ENCODE assay signal across 8 mouse cellular contexts in the genomic region with DNA sequence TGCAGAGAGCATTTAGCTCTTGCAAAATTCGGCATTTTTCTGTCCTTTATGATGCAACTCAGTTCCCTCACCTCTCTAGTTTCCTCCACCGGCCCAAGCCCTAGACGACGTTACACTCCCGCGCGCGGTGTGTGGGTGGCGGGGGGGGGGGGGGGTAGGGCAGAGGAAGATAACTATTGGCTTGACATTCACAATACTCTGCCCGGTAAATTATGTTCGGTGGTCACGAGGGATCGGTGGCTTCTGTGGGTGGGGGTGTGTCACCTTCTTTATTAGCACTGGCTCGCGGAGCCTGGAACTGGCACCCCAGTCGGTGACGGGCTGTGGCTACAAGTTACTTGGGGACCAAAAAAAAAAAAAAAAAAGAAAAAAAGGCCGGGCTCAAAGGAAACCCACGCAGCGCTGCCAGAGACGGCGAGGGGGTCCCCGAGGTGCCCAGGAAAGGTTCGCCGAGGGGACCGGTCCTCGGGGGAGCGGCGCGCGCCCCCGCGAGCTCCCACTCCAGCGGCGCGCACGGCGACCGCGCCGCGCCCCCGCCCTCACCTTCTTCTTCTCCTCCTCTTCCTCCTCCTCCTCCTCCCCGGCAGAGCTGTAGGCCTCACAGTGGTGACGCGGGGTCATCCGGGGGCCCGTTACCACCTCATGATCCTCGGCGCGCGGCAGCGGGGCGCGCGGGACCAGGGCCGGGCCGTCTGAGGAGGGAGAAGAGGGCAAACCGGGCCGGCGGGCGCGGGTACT. TPM values are rescaled to one million over a fixed set of nuclear protein-coding genes. Genes with fewer than 3 reads are reported as not detected.
A peak's percentile ranks its signal among the peaks of the same experiment; 100 is the strongest.
DNase-seq lines count a peak whose midpoint lies in the region; ATAC-seq and TF ChIP-seq lines count a peak whose summit lies in the region.

No protein-coding gene starts in this region.

- no peaks in the 10 kb centered on the region for H3K9me3 ChIP-seq in ES-E14 (ENCODE audit: control insufficient read depth, insufficient read depth, low read depth, low read length)
- no peaks in the 10 kb centered on the region for H3K9me3 ChIP-seq in forebrain, embryonic 14.5 days (replicated peaks; ENCODE audit: control insufficient read depth, low read length)
- H3K9me3 ChIP-seq in lung, embryonic 14.5 days (ENCODE audit: low read depth, low read length): no peaks in the 10 kb centered on the region

- H3K27me3 ChIP-seq in forebrain, embryonic 14.5 days (replicated peaks; ENCODE audit: control insufficient read depth, insufficient read depth, low read length): no peaks in the 10 kb centered on the region
- H3K27me3 ChIP-seq in lung, embryonic 14.5 days (ENCODE audit: insufficient read depth, low read length): no peaks in the 10 kb centered on the region
- no peaks in the 10 kb centered on the region for H3K27me3 ChIP-seq in thymus, adult 2 months (ENCODE audit: control insufficient read depth, insufficient read depth, low read length)

- H3K4me2 ChIP-seq in forebrain, embryonic 14.5 days (ENCODE audit: low read length): peak overlapping the region; percentile 92
- peak overlapping the region; percentile 67 for H3K4me2 ChIP-seq in lung, embryonic 14.5 days

- 0% methylated on average over 44 of the region's 63 CpGs for WGBS in forebrain, embryonic 14.5 days
- WGBS in lung, embryonic 14.5 days: under 1% methylated on average over 61 of the region's 63 CpGs
- under 1% methylated on average over 60 of the region's 63 CpGs for WGBS in thymus, adult 2 months

- no peak for TF ChIP-seq POLR2A in thymus, adult 2 months (IDR thresholded peaks at IDR 0.05; ENCODE audit: control insufficient read depth, extremely low read depth, insufficient read depth, low read length, poor library complexity)

- DNase-seq in ES-E14 (ENCODE audit: low read depth, low spot score): no peak
- DNase-seq in forebrain, embryonic 14.5 days (ENCODE audit: low spot score): peak; percentile 53
- peak; percentile 32 for DNase-seq in heart, postnatal 25 days (ENCODE audit: low spot score)
- peak; percentile 29 to 48 for DNase-seq in layer of hippocampus, adult 2 months (ENCODE audit: low spot score in 2 of 2)
- DNase-seq in lung, embryonic 14.5 days: peak; percentile 58
- peak; percentile 79 for DNase-seq in thymus, adult 2 months

- H3K27ac ChIP-seq in ES-E14 (ENCODE audit: insufficient read depth, low read depth, low read length, poor library complexity, severe bottlenecking): peak overlapping the region; percentile 68; the same call in 1 of the 2 replicates
- H3K27ac ChIP-seq in forebrain, embryonic 14.5 days (ENCODE audit: low read depth, low read length): peak overlapping the region; percentile 95
- peak overlapping the region; percentile 96 for H3K27ac ChIP-seq in layer of hippocampus, adult 2 months
- H3K27ac ChIP-seq in lung, embryonic 14.5 days (ENCODE audit: low read depth): peak overlapping the region; percentile 96
- H3K27ac ChIP-seq in thymus, adult 2 months (ENCODE audit: control insufficient read depth, insufficient read depth, low read length): peak overlapping the region; percentile 77

- in situ Hi-C loops in ES-E14 (cut with MboI; ENCODE audit: low sequenced_read_pairs in 2 of 2, unreplicated experiment in 2 of 2): no loop called here

- intact Hi-C loops in heart, postnatal 25 days (cut with DNase I): loop anchor here (2.0 kb wide), 1 partner anchor 59 kb away; no protein-coding TSS in a partner anchor

- ATAC-seq in cerebellum, adult (ENCODE audit: insufficient number of reproducible peaks, low FRiP score, low TSS enrichment): peak; percentile 5
- ATAC-seq in forebrain, embryonic 14.5 days: peak; percentile 53
- ATAC-seq in lung, embryonic 14.5 days (ENCODE audit: insufficient read depth): peak; percentile 65
- peak; percentile 58 for ATAC-seq in neutrophil, adult 5-6 weeks (ENCODE audit: extremely low read depth, insufficient number of reproducible peaks, low FRiP score, poor library complexity, severe bottlenecking)

- TF ChIP-seq CTCF in layer of hippocampus, adult 2 months (conservative IDR thresholded peaks at IDR 0.05): no peak
- TF ChIP-seq CTCF in lung, embryonic 14.5 days (IDR thresholded peaks at IDR 0.05; ENCODE audit: low read depth): no peak
- TF ChIP-seq CTCF in thymus, adult 2 months (IDR thresholded peaks at IDR 0.05; ENCODE audit: borderline replicate concordance, control insufficient read depth, extremely low read depth, insufficient read depth, low read length, poor library complexity): no peak

- peaks cover 0 to 5% of the 10 kb centered on the region in 2 experiments; a peak in 2 of 4 replicates for H3K4me1 ChIP-seq in ES-E14 (ENCODE audit: control insufficient read depth in 2 of 2, insufficient read depth in 2 of 2, low read length in 2 of 2, poor library complexity in 1 of 2)
- peaks cover 13% of the 10 kb centered on the region; the same call in 1 of the 2 replicates for H3K4me1 ChIP-seq in forebrain, embryonic 14.5 days (ENCODE audit: control insufficient read depth, insufficient read depth, low read length)
- 0 out of 2 replicates have a peak, but pooled peaks cover 5% of the 10 kb centered on the region for H3K4me1 ChIP-seq in lung, embryonic 14.5 days (ENCODE audit: insufficient read depth)
- H3K4me1 ChIP-seq in thymus, adult 2 months (replicated peaks; ENCODE audit: control insufficient read depth, insufficient read depth, low read length): no peaks in the 10 kb centered on the region

- peaks cover 3% of the 10 kb centered on the region; the same call in 1 of the 2 replicates for H3K36me3 ChIP-seq in ES-E14 (ENCODE audit: control insufficient read depth, insufficient read depth, low read length, poor library complexity, severe bottlenecking)
- peaks cover 14% of the 10 kb centered on the region for H3K36me3 ChIP-seq in forebrain, embryonic 14.5 days (ENCODE audit: control insufficient read depth, insufficient read depth, low read length)
- peaks cover 16% of the 10 kb centered on the region for H3K36me3 ChIP-seq in lung, embryonic 14.5 days (ENCODE audit: insufficient read depth)
- H3K36me3 ChIP-seq in thymus, adult 2 months (ENCODE audit: control insufficient read depth, insufficient read depth, low read length): peaks cover 14% of the 10 kb centered on the region

- peak overlapping the region; percentile 96 to 97 for H3K4me3 ChIP-seq in ES-E14 (ENCODE audit: insufficient read depth in 1 of 2, low read depth in 1 of 2, low read length in 2 of 2, poor library complexity in 1 of 2, severe bottlenecking in 1 of 2)
- H3K4me3 ChIP-seq in forebrain, embryonic 14.5 days (ENCODE audit: low read depth, low read length): peak overlapping the region; percentile 92
- peak overlapping the region; percentile 76 for H3K4me3 ChIP-seq in layer of hippocampus, adult 2 months
- H3K4me3 ChIP-seq in lung, embryonic 14.5 days (ENCODE audit: low read depth, low read length): peak overlapping the region; percentile 87
- peak overlapping the region; percentile 96 for H3K4me3 ChIP-seq in thymus, adult 2 months (ENCODE audit: control insufficient read depth, insufficient read depth, low read length)

- H3K9ac ChIP-seq in ES-E14 (ENCODE audit: insufficient read depth, low read depth, low read length, poor library complexity, severe bottlenecking): peak overlapping the region; percentile 96
- peak overlapping the region; percentile 93 for H3K9ac ChIP-seq in forebrain, embryonic 14.5 days (ENCODE audit: low read length)
- H3K9ac ChIP-seq in lung, embryonic 14.5 days: peak overlapping the region; percentile 95

TF ChIP-seq in ES-E14, 5 proteins besides CTCF, POLR2A, EP300 and RAD21:
- TF ChIP-seq ZC3H11A (IDR thresholded peaks at IDR 0.05; ENCODE audit: borderline replicate concordance, low read depth, low read length) (no peak), MAFK (IDR thresholded peaks at IDR 0.05; ENCODE audit: insufficient read depth, low read depth, low read length) (no peak), CHD2 (IDR thresholded peaks at IDR 0.05; ENCODE audit: low read depth, low read length) (no peak), ZNF384 (IDR thresholded peaks at IDR 0.05; ENCODE audit: low read depth, low read length) (peak; percentile 70), HCFC1 (IDR thresholded peaks at IDR 0.05; ENCODE audit: borderline replicate concordance, insufficient read depth, low read length) (no peak)

RNA-seq across cellular contexts. Expression of a gene that starts 0.8 kb away (rescaled TPM):
- total RNA-seq in ES-E14 (2012; rRNA removed): 46.2 and 46.5 TPM in 2 replicates
- polyA plus RNA-seq in forebrain, embryonic 14.5 days (2014; fragmentation: Nextera tagmentation; extraction: Ambion mirVana): 195 and 209 TPM in 2 replicates
- total RNA-seq in heart, postnatal 25 days (2021): 100 to 1,000 TPM; 178 to 183 TPM
- total RNA-seq in layer of hippocampus, adult 2 months (2021): 100 to 1,000 TPM; 251 to 256 TPM
- polyA plus RNA-seq in lung, embryonic 14.5 days (2014; fragmentation: Nextera tagmentation; extraction: Ambion mirVana): 157 and 165 TPM in 2 replicates
- total RNA-seq in neutrophil, adult 5-6 weeks (2017): 202 and 220 TPM in 2 replicates
- 121 and 155 TPM in 2 replicates for polyA plus RNA-seq in thymus, adult 2 months (2012; rRNA removed)

RNA-seq across cellular contexts. Expression of a gene that starts 0.8 kb away (rescaled TPM):
- 0.42 and 0.76 TPM in 2 replicates for total RNA-seq in ES-E14 (2012; rRNA removed)
- 2.7 and 2.8 TPM in 2 replicates for polyA plus RNA-seq in forebrain, embryonic 14.5 days (2014; fragmentation: Nextera tagmentation; extraction: Ambion mirVana)
- total RNA-seq in heart, postnatal 25 days (2021): under 1 TPM; 0.36 to 0.48 TPM
- total RNA-seq in layer of hippocampus, adult 2 months (2021): 1 to 10 TPM; 1.1 to 1.8 TPM
- 1.2 and 2.0 TPM in 2 replicates for polyA plus RNA-seq in lung, embryonic 14.5 days (2014; fragmentation: Nextera tagmentation; extraction: Ambion mirVana)
- total RNA-seq in neutrophil, adult 5-6 weeks (2017): 7.2 and 7.4 TPM in 2 replicates
- 0.20 and 0.34 TPM in 2 replicates for polyA plus RNA-seq in thymus, adult 2 months (2012; rRNA removed)

Comparison
In these comparisons a context has a peak if more than half of its experiments do, and no peak if none do; other contexts are left out.
1. ATAC-seq: peak in every context shown above with its lines; median percentile 65 in lung, embryonic 14.5 days; 58 in neutrophil, adult 5-6 weeks; 53 in forebrain, embryonic 14.5 days; 5 in cerebellum, adult.